In the genomic region with DNA sequence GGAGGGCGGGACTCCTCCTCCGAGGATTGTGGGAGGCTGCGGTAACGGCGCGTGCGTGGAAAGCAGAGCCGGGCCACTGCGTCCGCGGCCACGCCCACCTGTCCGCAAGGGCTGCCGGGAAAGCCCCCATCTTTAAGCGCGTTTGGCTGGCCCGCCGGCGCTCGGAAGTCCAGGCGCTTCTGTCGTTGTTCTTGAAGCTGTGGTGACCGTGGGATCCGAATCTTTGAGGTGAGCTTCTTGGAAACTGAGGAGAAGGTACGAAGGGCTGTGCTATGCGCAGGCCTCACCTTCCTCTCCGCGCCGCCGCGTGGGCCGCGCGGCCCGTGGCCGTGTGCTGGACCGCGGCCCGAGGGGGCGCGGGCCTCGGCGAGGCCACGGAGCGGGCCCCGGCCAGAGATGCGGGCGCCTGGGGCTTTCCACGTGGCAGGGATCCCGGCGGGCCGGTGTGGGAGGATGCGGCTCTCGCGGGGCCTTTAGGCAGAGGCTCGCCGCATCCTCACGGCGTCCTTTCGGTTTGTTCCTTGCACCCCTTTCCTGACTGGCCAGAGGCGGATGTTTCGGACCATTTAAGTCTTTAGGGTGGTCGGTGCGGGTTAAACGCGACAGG, we compare ENCODE assay signal across 8 mouse cellular contexts. TPM values are rescaled to one million over a fixed set of nuclear protein-coding genes. Genes with fewer than 3 reads are reported as not detected.
A peak's percentile ranks its signal among the peaks of the same experiment; 100 is the strongest.
DNase-seq lines count a peak whose midpoint lies in the region; ATAC-seq and TF ChIP-seq lines count a peak whose summit lies in the region.

A gene (plus strand): TSS at position 78 of the 607 bp plus-strand sequence.

- peak; percentile 72 for TF ChIP-seq POLR2A in cortical plate, adult 2 months (IDR thresholded peaks at IDR 0.05; ENCODE audit: extremely low read depth, insufficient read depth, low read length)

- intact Hi-C loops in left cerebral cortex, postnatal 10 days (cut with DNase I): loop anchor here (5.0 to 10.0 kb wide), 3 partner anchors 39 to 127 kb away; a partner anchor contains a TSS

- TF ChIP-seq CTCF in cortical plate, adult 2 months (IDR thresholded peaks at IDR 0.05; ENCODE audit: extremely low read depth, insufficient read depth, low read length): no peak

- peak; percentile 93 for DNase-seq in gastrocnemius, postnatal 10 days
- DNase-seq in left cerebral cortex, postnatal 10 days (ENCODE audit: extremely low spot score in 1 of 2, low spot score in 2 of 2): peak; percentile 89 to 97
- DNase-seq in right cerebral cortex, postnatal 25 days: peak; percentile 93
- DNase-seq in urinary bladder, postnatal 4 days (ENCODE audit: low spot score in 2 of 2): peak; percentile 89 to 93

- ATAC-seq in activated CD4-positive, CD25-positive, alpha-beta regulatory T cell, adult 4 months: peak; percentile 75
- peak; percentile 82 for ATAC-seq in inflammation-experienced regulatory T-cells, adult 6 months
- peak; percentile 91 for ATAC-seq in megakaryocyte-erythroid progenitor cell, adult 5-6 weeks (replicated peaks; ENCODE audit: low FRiP score, low TSS enrichment, poor library complexity, severe bottlenecking)

- H3K4me3 ChIP-seq in cortical plate, adult 2 months (ENCODE audit: insufficient read depth, low read length): peak within 1 kb of the TSS; percentile 93

- H3K4me1 ChIP-seq in cortical plate, adult 2 months (ENCODE audit: control insufficient read depth, insufficient read depth, low read length): peaks cover 1% of the 10 kb centered on the region; the same call in 1 of the 2 replicates

- peak within 1 kb of the TSS; percentile 68 for H3K27ac ChIP-seq in cortical plate, adult 2 months (ENCODE audit: insufficient read depth, low read length)

RNA-seq across cellular contexts. Expression of the gene that starts here (rescaled TPM):
- polyA plus RNA-seq in activated CD4-positive, CD25-positive, alpha-beta regulatory T cell, adult 4 months (2017; shearing (Covaris generic)): 100 to 1,000 TPM; 313 to 322 TPM
- polyA plus RNA-seq in cortical plate, adult 2 months (2012; rRNA removed): 80.3 and 88.7 TPM in 2 replicates
- 100 to 1,000 TPM; 102 to 114 TPM for total RNA-seq in gastrocnemius, postnatal 10 days (2021)
- polyA plus RNA-seq in inflammation-experienced regulatory T-cells, adult 6 months (2017; shearing (Covaris generic)): 100 to 1,000 TPM; 304 to 401 (median 325) TPM
- total RNA-seq in left cerebral cortex, postnatal 10 days (2021): 100 to 1,000 TPM; 138 to 143 TPM
- 248 and 394 TPM in 2 replicates for total RNA-seq in megakaryocyte-erythroid progenitor cell, adult 5-6 weeks (2014; fragmentation: Nextera tagmentation)
- 771 and 927 TPM in 2 replicates for total RNA-seq in megakaryocyte-erythroid progenitor cell, adult 5-6 weeks (2017)

Comparison
In these comparisons a context has a peak if more than half of its experiments do, and no peak if none do; other contexts are left out.
1. Peak in every context shown above with its lines: DNase-seq, ATAC-seq, H3K4me3 ChIP-seq and H3K27ac ChIP-seq.